Mouse (Mus musculus) ES-CJ7 (cell line): Measurements from ENCODE around the gene AA986860.

Experiments
- DNase-seq: peaks from one replicate; pipeline ENCODE4 v3.0.0; 2011; ENCODE audit warnings: low read depth, low spot score

AA986860 gene

GRCm38 (mm10) chr1:130734852-130735251 is 3.1 kb downstream of the AA986860 start:
- no peak for DNase-seq

GRCm38 (mm10) chr1:130737411-130737881 is 5.7 kb downstream of the AA986860 start:
- DNase-seq, result peak; percentile 83

- DNase-seq, result no peak
These were observed 6.1 kb downstream of the AA986860 start for GRCm38 (mm10) chr1:130737916-130738315.

GRCm38 (mm10) chr1:130738551-130739106 is 6.9 kb downstream of the AA986860 start:
- DNase-seq, result no peak

- no peak for DNase-seq
These were observed 7.9 kb downstream of the AA986860 start for GRCm38 (mm10) chr1:130739636-130740035.

GRCm38 (mm10) chr1:130740227-130740648 is 8.5 kb downstream of the AA986860 start:
- no peak for DNase-seq

- no peak for DNase-seq
These were observed 9.3 kb downstream of the AA986860 start for GRCm38 (mm10) chr1:130740781-130741720.

- DNase-seq, result no peak
These were observed 10.4 kb downstream of the AA986860 start for GRCm38 (mm10) chr1:130742201-130742600.

GRCm38 (mm10) chr1:130743775-130744174 is 12.0 kb downstream of the AA986860 start:
- DNase-seq, result no peak

- DNase-seq, result no peak
These were observed 12.4 kb downstream of the AA986860 start for GRCm38 (mm10) chr1:130744217-130744616.

- DNase-seq, result no peak
These were observed 13.2 kb downstream of the AA986860 start for GRCm38 (mm10) chr1:130744961-130745360.

GRCm38 (mm10) chr1:130745591-130745990 is 13.8 kb downstream of the AA986860 start:
- DNase-seq, result peak; percentile 26

- no peak for DNase-seq
These were observed 15.0 kb downstream of the AA986860 start for GRCm38 (mm10) chr1:130746819-130747218.

- no peak for DNase-seq
These were observed 27.9 kb downstream of the AA986860 start for GRCm38 (mm10) chr1:130759689-130760088.

GRCm38 (mm10) chr1:130761597-130761996 is 29.8 kb downstream of the AA986860 start:
- DNase-seq, result no peak

- no peak for DNase-seq
These were observed 30.4 kb downstream of the AA986860 start for GRCm38 (mm10) chr1:130762045-130762760.

GRCm38 (mm10) chr1:130764027-130764461 is 32.3 kb downstream of the AA986860 start:
- no peak for DNase-seq

- DNase-seq, result no peak
These were observed 35.3 kb downstream of the AA986860 start for GRCm38 (mm10) chr1:130767066-130767465.

- DNase-seq, result no peak
These were observed 38.1 kb downstream of the AA986860 start for GRCm38 (mm10) chr1:130769925-130770324.

GRCm38 (mm10) chr1:130770487-130770886 is 38.7 kb downstream of the AA986860 start:
- no peak for DNase-seq

- DNase-seq, result no peak
These were observed 39.3 kb downstream of the AA986860 start for GRCm38 (mm10) chr1:130770981-130771494.

GRCm38 (mm10) chr1:130775234-130775633 is 43.5 kb downstream of the AA986860 start:
- DNase-seq, result no peak
